Mouse (Mus musculus) testis, adult 2 months (tissue): ENCODE measurements around the gene Nck1. TPM values are rescaled to one million over a fixed set of nuclear protein-coding genes. Genes with fewer than 3 reads are reported as not detected.

Experiments
- H3K27ac ChIP-seq: fragments of 200-500 bp; 2 replicates; pipeline ENCODE4 v1.5.1; 2012; ENCODE audit warnings: low read depth, low read length; ENCODE audit not compliant: control insufficient read depth, insufficient read depth
- H3K27me3 ChIP-seq: fragments of 200-500 bp; 2 replicates; pipeline ENCODE4 v1.6.1; 2012; ENCODE audit warnings: mild to moderate bottlenecking, low read length, moderate library complexity; ENCODE audit not compliant: control insufficient read depth, insufficient read depth
- H3K36me3 ChIP-seq: fragments of 200-500 bp; 2 replicates; pipeline ENCODE4 v1.6.1; 2012; ENCODE audit warnings: mild to moderate bottlenecking, low read length; ENCODE audit not compliant: control insufficient read depth, insufficient read depth
- H3K4me1 ChIP-seq: fragments of 200-500 bp; 2 replicates; pipeline ENCODE4 v1.6.1; 2012; ENCODE audit warnings: low read length; ENCODE audit not compliant: control insufficient read depth, insufficient read depth
- H3K4me3 ChIP-seq: fragments of 200-500 bp; 2 replicates; pipeline ENCODE4 v1.5.1; 2012; ENCODE audit warnings: low read depth, mild to moderate bottlenecking, low read length, moderate library complexity, mixed read lengths; ENCODE audit not compliant: control insufficient read depth
- CTCF ChIP-seq: fragments of 200-500 bp; IDR thresholded peaks from 2 replicates; pipeline ENCODE4 v1.5.1; 2012; ENCODE audit warnings: low read depth, mild to moderate bottlenecking, inconsistent platforms, low read length, moderate library complexity; ENCODE audit not compliant: control insufficient read depth, insufficient read depth, insufficient replicate concordance
- POLR2A ChIP-seq: fragments of 200-500 bp; IDR thresholded peaks from 2 replicates; pipeline ENCODE4 v1.6.1; 2012; ENCODE audit warnings: low read depth, mild to moderate bottlenecking, inconsistent platforms, low read length, moderate library complexity; ENCODE audit not compliant: control insufficient read depth
- polyA plus RNA-seq: library from polyadenylated mRNA; depleted of rRNA; stranded (reverse); fragments of >200 nt; gene quantifications from 2 replicates; pipeline ENCODE4 v1.2.3, GENCODE M21; 2012

The Nck1 gene
- polyA plus RNA-seq, 1 experiment = 17.1 TPM

GRCm38 (mm10) chr9:100506652-100507051 is 39.3 kb downstream of the Nck1 start:
- H3K36me3 ChIP-seq = no peaks in the 10 kb centered on the region
- H3K4me3 ChIP-seq = no peak overlapping the region
- no peak overlapping the region for H3K27ac ChIP-seq
- H3K27me3 ChIP-seq = no peaks in the 10 kb centered on the region
- no peaks in the 10 kb centered on the region for H3K4me1 ChIP-seq
- TF ChIP-seq POLR2A = no peak
- TF ChIP-seq CTCF = no peak

- Histone ChIP-seq H3K4me1 (no peaks in the 10 kb centered on the region), H3K4me3 (no peak overlapping the region), H3K27me3 (no peaks in the 10 kb centered on the region), H3K27ac (no peak overlapping the region), H3K36me3 (no peaks in the 10 kb centered on the region)
- no peak for TF ChIP-seq CTCF
- TF ChIP-seq POLR2A = no peak
These were observed 40.4 kb downstream of the Nck1 start for GRCm38 (mm10) chr9:100505498-100505897.

- TF ChIP-seq CTCF (no peak), POLR2A (no peak)
- H3K27me3 ChIP-seq = no peaks in the 10 kb centered on the region
These were observed 52.2 kb downstream of the Nck1 start for GRCm38 (mm10) chr9:100493611-100494261.

GRCm38 (mm10) chr9:100491424-100491823 is 54.5 kb downstream of the Nck1 start:
- Histone ChIP-seq H3K4me1 (no peaks in the 10 kb centered on the region), H3K4me3 (no peak overlapping the region), H3K36me3 (no peaks in the 10 kb centered on the region), H3K27me3 (no peaks in the 10 kb centered on the region), H3K27ac (no peak overlapping the region)
- TF ChIP-seq POLR2A = no peak

More at GRCm38 (mm10) chr9:100493611-100494261, 52.2 kb downstream of the Nck1 start:
- Histone ChIP-seq H3K4me3 (no peak overlapping the region), H3K36me3 (no peaks in the 10 kb centered on the region), H3K4me1 (no peaks in the 10 kb centered on the region), H3K27ac (no peak overlapping the region)

GRCm38 (mm10) chr9:100488969-100489368 is 57.0 kb downstream of the Nck1 start:
- H3K27ac ChIP-seq = no peak overlapping the region
- H3K36me3 ChIP-seq = no peaks in the 10 kb centered on the region
- H3K27me3 ChIP-seq = no peaks in the 10 kb centered on the region
- H3K4me1 ChIP-seq = no peaks in the 10 kb centered on the region
- no peak overlapping the region for H3K4me3 ChIP-seq
- TF ChIP-seq POLR2A (no peak), CTCF (no peak)

GRCm38 (mm10) chr9:100488056-100488713 is 57.7 kb downstream of the Nck1 start:
- Histone ChIP-seq H3K4me1 (no peaks in the 10 kb centered on the region), H3K4me3 (no peak overlapping the region), H3K27ac (no peak overlapping the region), H3K27me3 (no peaks in the 10 kb centered on the region), H3K36me3 (no peaks in the 10 kb centered on the region)
- no peak for TF ChIP-seq POLR2A
- TF ChIP-seq CTCF = no peak

GRCm38 (mm10) chr9:100486431-100486830 is 59.5 kb downstream of the Nck1 start, which contains the start of gene Il20rb:
Il20rb (minus strand) TSS chr9:100486788.
- H3K4me1 ChIP-seq = 0 out of 2 replicates have a peak, but pooled peaks cover 2% of the 10 kb centered on the region

GRCm38 (mm10) chr9:100483318-100483717 is 62.6 kb downstream of the Nck1 start:
- Histone ChIP-seq H3K4me1 (0 out of 2 replicates have a peak, but pooled peaks cover 2% of the 10 kb centered on the region), H3K4me3 (no peak overlapping the region), H3K27ac (no peak overlapping the region), H3K27me3 (no peaks in the 10 kb centered on the region), H3K36me3 (no peaks in the 10 kb centered on the region)
- no peak for TF ChIP-seq CTCF
- TF ChIP-seq POLR2A = no peak

More at GRCm38 (mm10) chr9:100486431-100486830, 59.5 kb downstream of the Nck1 start, which contains the start of gene Il20rb:
- TF ChIP-seq CTCF = no peak
- TF ChIP-seq POLR2A = no peak
- H3K4me3 ChIP-seq = no peak within 1 kb of the TSS
- H3K27ac ChIP-seq = no peak within 1 kb of the TSS
- H3K27me3 ChIP-seq = no peaks in the 10 kb centered on the region
- no peaks in the 10 kb centered on the region for H3K36me3 ChIP-seq
